Mouse (Mus musculus) Muller cell, postnatal 12 days (primary cell): ENCODE results near the gene Olfml3.
A peak's percentile ranks its signal among the peaks of the same experiment; 100 is the strongest.

Source experiments
- DNase-seq: peaks from one replicate; pipeline ENCODE4 v3.0.0-alpha.2; 2015; ENCODE audit errors: inconsistent ontology term

Olfml3 gene

GRCm38 (mm10) chr3:103739329-103739728 is 1.5 kb upstream of the Olfml3 start, which contains the start of gene Gm10964:
Gene Gm10964 (plus strand): TSS chr3:103739366.
- DNase-seq, result no peak

- no peak for DNase-seq
These were observed 593 bp downstream of the Olfml3 start for GRCm38 (mm10) chr3:103737061-103737754.

GRCm38 (mm10) chr3:103735776-103736600 is 1.8 kb downstream of the Olfml3 start:
- DNase-seq, result no peak

GRCm38 (mm10) chr3:103734696-103735519 is 2.9 kb downstream of the Olfml3 start:
- DNase-seq, result peak; percentile 74

GRCm38 (mm10) chr3:103733799-103734695 is 3.8 kb downstream of the Olfml3 start:
- DNase-seq, result peak; percentile 46

- no peak for DNase-seq
These were observed 4.6 kb downstream of the Olfml3 start for GRCm38 (mm10) chr3:103733176-103733575.

- no peak for DNase-seq
These were observed 5.7 kb downstream of the Olfml3 start for GRCm38 (mm10) chr3:103732116-103732515.

GRCm38 (mm10) chr3:103729850-103730249 is 8.0 kb downstream of the Olfml3 start:
- no peak for DNase-seq

- peak; percentile 34 for DNase-seq
These were observed 9.9 kb downstream of the Olfml3 start for GRCm38 (mm10) chr3:103727813-103728326.

GRCm38 (mm10) chr3:103726642-103727041 is 11.2 kb downstream of the Olfml3 start:
- no peak for DNase-seq

- DNase-seq, result no peak
These were observed 13.7 kb downstream of the Olfml3 start for GRCm38 (mm10) chr3:103724137-103724536.

GRCm38 (mm10) chr3:103718728-103719127 is 19.1 kb downstream of the Olfml3 start:
- DNase-seq, result no peak

- DNase-seq, result peak; percentile 51
These were observed 20.7 kb downstream of the Olfml3 start for GRCm38 (mm10) chr3:103716774-103717760.

GRCm38 (mm10) chr3:103715762-103716693 is 21.8 kb downstream of the Olfml3 start:
- peak; percentile 71 for DNase-seq

GRCm38 (mm10) chr3:103714942-103715341 is 22.9 kb downstream of the Olfml3 start:
- DNase-seq, result no peak

- no peak for DNase-seq
These were observed 23.4 kb downstream of the Olfml3 start for GRCm38 (mm10) chr3:103714236-103714875.

GRCm38 (mm10) chr3:103712196-103712595 is 25.6 kb downstream of the Olfml3 start:
- no peak for DNase-seq
